Comparison of ENCODE assay signal across 9 mouse cellular contexts in genomic region chr8:106576849-106577555, GRCm38 (mm10). TPM values are rescaled to one million over a fixed set of nuclear protein-coding genes. Genes with fewer than 3 reads are reported as not detected.
DNase-seq lines count a peak whose midpoint lies in the region; ATAC-seq lines count a peak whose summit lies in the region.
"Had no signal": no experiment of that assay in that cellular context is flagged by ENCODE, and none has a peak within 500 bp of the region (broad histone marks: within the 10 kb centered on the region; RNA-seq: fewer than 3 reads in every experiment).

No protein-coding gene starts in this region.

- no peak overlapping the region for H3K4me3 ChIP-seq in heart, embryonic 16.5 days (ENCODE audit: low read length)
- H3K4me3 ChIP-seq in lung, embryonic 16.5 days (ENCODE audit: low read length): no peak overlapping the region
- H3K4me3 ChIP-seq: heart, adult 2 months had no signal

- H3K9ac ChIP-seq in heart, embryonic 16.5 days (ENCODE audit: low read length): no peak overlapping the region
- H3K9ac ChIP-seq in lung, embryonic 16.5 days (ENCODE audit: low read length): no peak overlapping the region

- ATAC-seq in cerebellum, adult (ENCODE audit: insufficient number of reproducible peaks, low FRiP score, low TSS enrichment): 0 out of 2 replicates have a peak, but pooled peaks have one; percentile 10
- peak; percentile 82 for ATAC-seq in heart, embryonic 16.5 days (replicated peaks; ENCODE audit: extremely low read depth, insufficient read depth, low FRiP score)
- peak; percentile 92 for ATAC-seq in lung, embryonic 16.5 days (ENCODE audit: low read depth)

- no peaks in the 10 kb centered on the region for H3K27me3 ChIP-seq in heart, embryonic 16.5 days (ENCODE audit: control insufficient read depth, insufficient read depth, low read length)
- H3K27me3 ChIP-seq in lung, embryonic 16.5 days (ENCODE audit: control insufficient read depth, insufficient read depth, low read depth, low read length): no peaks in the 10 kb centered on the region

- intact Hi-C loops in left cerebral cortex, postnatal 36 days (cut with DNase I): no loop called here

- peak overlapping the region; percentile 61 for H3K27ac ChIP-seq in heart, embryonic 16.5 days (ENCODE audit: low read length)
- H3K27ac ChIP-seq in lung, embryonic 16.5 days (ENCODE audit: low read length): peak overlapping the region; percentile 88
- H3K27ac ChIP-seq: heart, adult 2 months had no signal

- H3K9me3 ChIP-seq in heart, embryonic 16.5 days (replicated peaks; ENCODE audit: control insufficient read depth, low read length): no peaks in the 10 kb centered on the region
- no peaks in the 10 kb centered on the region for H3K9me3 ChIP-seq in lung, embryonic 16.5 days (ENCODE audit: control insufficient read depth, low read length)

- DNase-seq in cerebellum, adult 11-12 months: no peak
- peak; percentile 90 for DNase-seq in 3T3-L1 (ENCODE audit: low read depth, low spot score)
- DNase-seq in frontal cortex, postnatal 36 days (ENCODE audit: low spot score in 2 of 2): no peak
- no peak for DNase-seq in right cerebral cortex, postnatal 36 days (ENCODE audit: low spot score in 2 of 2)
- DNase-seq in left cerebral cortex, postnatal 36 days (ENCODE audit: low spot score in 2 of 2): no peak

- peaks cover 11% of the 10 kb centered on the region for H3K4me1 ChIP-seq in heart, embryonic 16.5 days (ENCODE audit: control insufficient read depth, insufficient read depth, low read length)
- peaks cover 20% of the 10 kb centered on the region for H3K4me1 ChIP-seq in lung, embryonic 16.5 days (replicated peaks; ENCODE audit: control insufficient read depth, insufficient read depth, low read length)

- WGBS in heart, embryonic 16.5 days: 17% methylated on average over 6 of the region's 6 CpGs
- 15% methylated on average over 6 of the region's 6 CpGs for WGBS in lung, embryonic 16.5 days

- H3K4me2 ChIP-seq in heart, embryonic 16.5 days (ENCODE audit: low read depth, low read length): 0 out of 2 replicates have a peak overlapping the region, but pooled peaks have one; percentile 21
- H3K4me2 ChIP-seq in lung, embryonic 16.5 days (ENCODE audit: low read depth, low read length): no peak overlapping the region

- no peaks in the 10 kb centered on the region for H3K36me3 ChIP-seq in heart, embryonic 16.5 days (ENCODE audit: control insufficient read depth, insufficient read depth)
- no peaks in the 10 kb centered on the region for H3K36me3 ChIP-seq in lung, embryonic 16.5 days (ENCODE audit: control insufficient read depth, insufficient read depth, low read length)

RNA-seq across cellular contexts. Expression of gene Gm10073, which starts 3.7 kb away (rescaled TPM):
- 6.8 and 24.5 TPM in 2 replicates for polyA plus RNA-seq in heart, embryonic 16.5 days (2015; fragmentation: Nextera tagmentation; extraction: Ambion mirVana)
- polyA plus RNA-seq in lung, embryonic 16.5 days (2015; fragmentation: Nextera tagmentation; extraction: Ambion mirVana): 10.5 and 19.9 TPM in 2 replicates
- total RNA-seq in left cerebral cortex, postnatal 36 days (2021): 10 to 100 TPM; 76.4 to 91.4 TPM

RNA-seq across cellular contexts. Expression of gene Cdh1, which starts 26.1 kb away (rescaled TPM):
- polyA plus RNA-seq in heart, embryonic 16.5 days (2015; fragmentation: Nextera tagmentation; extraction: Ambion mirVana): 11.9 and 18.5 TPM in 2 replicates
- polyA plus RNA-seq in lung, embryonic 16.5 days (2015; fragmentation: Nextera tagmentation; extraction: Ambion mirVana): 157 and 162 TPM in 2 replicates
- total RNA-seq in left cerebral cortex, postnatal 36 days (2021): 1 to 10 TPM; 1.4 to 1.9 TPM
- total RNA-seq: heart, adult 2 months had no signal

Comparison
In these comparisons a context has a peak if more than half of its experiments do, and no peak if none do; other contexts are left out.
1. ATAC-seq: peak in every context shown above with its lines; median percentile 92 in lung, embryonic 16.5 days; 82 in heart, embryonic 16.5 days; 10 in cerebellum, adult.